Mouse (Mus musculus) liver, embryonic 14.5 days (tissue): ENCODE measurements around the gene Ppp1r9b.

ENCODE experiments used
- CTCF ChIP-seq: IDR thresholded peaks from 2 replicates; pipeline ENCODE4 v1.5.1; 2016; ENCODE audit warnings: antibody characterized with exemption, low read depth, control low read depth
- EP300 ChIP-seq: IDR thresholded peaks from 2 replicates; pipeline ENCODE4 v1.6.1; 2016; ENCODE audit warnings: antibody characterized with exemption, low read depth

DNA sequence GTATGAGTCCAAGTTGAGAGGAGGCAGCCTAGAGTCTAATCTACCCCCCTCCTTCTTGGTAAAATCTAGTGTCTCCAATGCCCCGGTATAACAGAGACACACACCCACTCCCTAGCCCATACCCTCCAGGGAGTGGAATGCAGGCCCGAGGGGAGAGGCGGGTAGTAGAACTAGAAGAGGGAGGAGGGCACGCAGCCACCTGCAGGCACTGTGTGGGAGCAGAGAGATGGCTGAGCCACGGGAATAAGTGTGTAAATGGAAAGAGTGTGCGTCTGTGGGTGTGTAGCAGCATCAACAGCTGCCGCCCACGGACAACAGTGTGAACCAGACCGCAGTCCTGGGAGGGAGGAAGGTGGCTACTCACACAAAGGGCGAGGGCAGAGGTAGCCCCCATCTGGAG is 44.1 kb downstream of the Ppp1r9b start:
- no peak for TF ChIP-seq CTCF
- no peak for TF ChIP-seq EP300
